Mouse (Mus musculus) left cerebral cortex, adult 8-10 months (tissue): ENCODE measurements at regions not wholly inside any gene's neighbourhood (a gene's known extent, or its start where the extent isn't known, plus 50 kb on each side); places are given as distances from the start of the nearest gene placed in this dataset.

Source experiments
- DNase-seq, 2 experiments: peaks; one replicate each; pipeline ENCODE4 v3.0.0; 2022; ENCODE audit warnings: low spot score in 2 of 2

DNA sequence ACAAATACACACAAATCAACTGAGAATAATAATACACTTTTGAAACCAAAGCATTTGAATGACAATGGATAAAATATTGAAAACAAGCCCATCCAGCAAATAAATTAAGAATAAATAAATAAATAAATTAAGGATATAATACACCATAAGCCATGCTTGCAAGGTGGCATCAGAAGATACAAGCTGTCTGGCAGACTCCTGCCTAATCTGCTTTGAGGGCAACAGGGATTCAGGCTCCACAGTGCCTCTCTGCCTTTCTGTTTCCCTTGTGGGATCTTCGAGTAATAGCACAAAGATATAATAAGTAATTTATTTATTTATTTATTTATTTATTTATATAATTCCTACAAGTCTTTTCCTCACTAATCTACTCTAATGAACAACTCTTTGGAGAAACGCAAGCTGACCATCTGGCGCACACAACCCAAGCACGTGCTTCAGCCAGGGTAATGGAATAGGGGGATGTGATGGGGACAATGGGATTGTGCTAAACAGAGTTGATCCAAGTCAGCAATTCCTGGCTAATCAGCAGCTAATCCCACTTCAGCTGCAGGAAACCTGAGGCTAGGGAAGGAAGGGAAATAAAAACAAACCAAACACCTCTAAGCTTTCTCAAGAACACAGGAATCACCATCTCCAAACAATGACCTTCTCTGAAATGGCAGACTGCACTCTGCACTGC, 205.8 kb upstream of the Cd180 start:
- DNase-seq: no peak

DNA sequence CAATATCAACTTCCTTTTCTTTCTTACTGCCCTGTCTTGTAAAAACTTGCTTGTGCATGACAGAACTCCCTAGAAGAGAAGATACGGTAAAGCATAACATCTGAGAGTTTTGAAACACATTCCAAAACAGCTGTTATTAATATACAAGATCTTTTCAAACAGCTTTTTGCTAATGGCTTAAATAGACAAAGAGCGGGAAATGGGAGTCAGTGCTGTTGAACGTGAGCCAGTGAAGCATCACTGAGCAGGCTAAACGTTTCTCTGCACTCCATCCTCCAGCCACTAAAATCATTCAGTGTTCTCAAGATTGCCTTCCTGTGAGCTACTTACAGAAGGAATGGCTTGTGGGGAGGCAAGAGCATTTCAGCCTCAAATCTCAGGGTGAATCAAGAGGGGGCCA, 202.0 kb upstream of the Cd180 start:
- no peak for DNase-seq

DNA sequence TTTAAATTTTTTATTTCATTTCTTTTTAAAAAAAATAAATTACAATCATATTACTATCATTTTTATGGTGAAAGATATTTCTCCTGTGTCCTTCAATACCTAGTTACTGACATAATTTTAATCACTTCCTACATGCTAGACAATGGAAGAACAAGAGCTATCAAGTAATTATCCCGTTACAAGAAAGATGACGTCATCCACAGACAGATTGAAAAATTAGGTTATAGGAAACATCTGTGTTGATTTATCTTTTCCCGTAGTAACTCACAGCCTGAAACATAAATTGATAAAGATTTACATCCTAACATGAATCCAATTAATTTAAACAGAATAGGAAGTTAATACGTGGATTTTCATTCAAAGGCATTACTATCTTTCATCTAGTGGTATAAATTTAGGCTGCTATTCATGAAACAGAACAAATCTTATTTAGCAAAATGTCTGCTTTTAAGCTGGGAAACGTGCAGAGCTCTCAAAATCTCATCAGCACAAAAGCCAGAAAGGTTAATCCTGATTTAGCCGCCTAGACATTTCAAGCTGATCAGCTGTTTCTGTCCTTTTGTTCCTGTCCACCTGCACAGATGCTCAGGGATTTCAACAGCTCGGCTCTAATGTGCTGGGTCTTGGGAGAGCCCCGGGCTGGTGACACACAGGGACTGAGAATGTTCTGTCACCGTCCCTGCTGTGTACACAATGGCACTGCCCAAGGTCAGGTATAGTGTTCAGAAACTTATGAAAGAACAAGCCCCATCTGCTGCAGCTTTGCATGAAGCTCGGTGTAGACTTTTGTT, 189.0 kb upstream of the Cd180 start:
- DNase-seq: no peak

DNA sequence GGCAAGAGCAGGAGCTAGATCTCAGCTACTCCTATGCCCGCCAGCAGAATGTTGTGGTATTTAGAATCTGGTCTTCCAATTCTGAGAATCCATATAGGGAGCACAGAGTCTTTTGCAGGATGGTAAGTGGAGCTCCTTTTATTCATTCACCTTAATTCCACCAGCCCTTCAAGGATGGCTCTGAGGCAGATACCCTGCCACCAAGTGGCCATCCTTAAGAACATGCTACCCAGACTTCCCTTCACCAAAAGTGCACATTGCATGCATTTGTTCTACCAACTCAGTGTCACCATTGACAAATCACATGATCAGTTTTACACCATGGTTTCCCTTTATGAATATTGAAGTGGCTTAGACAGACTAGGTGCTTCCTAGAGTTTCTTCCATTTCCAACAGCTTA, 186.1 kb upstream of the Cd180 start:
- DNase-seq: no peak

DNA sequence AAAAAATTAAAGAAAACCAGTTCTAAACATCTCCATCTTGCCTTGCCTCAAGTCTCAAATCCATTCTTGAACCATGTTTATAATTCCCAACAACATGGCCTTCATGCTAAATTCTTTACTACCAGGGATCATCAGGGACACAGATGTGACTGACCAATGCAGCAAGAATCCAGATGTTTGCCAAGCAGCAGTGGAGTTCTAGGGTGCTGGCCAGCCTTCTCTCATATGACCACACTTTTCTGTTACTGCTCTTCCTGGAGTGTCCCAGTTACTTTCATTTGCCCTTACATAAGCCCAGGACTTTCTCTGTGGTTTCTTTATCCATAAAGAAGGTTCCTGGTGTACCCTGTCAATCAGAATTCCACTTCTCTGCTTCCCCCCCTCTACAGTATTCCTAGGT, 185.4 kb upstream of the Cd180 start:
- no peak for DNase-seq

DNA sequence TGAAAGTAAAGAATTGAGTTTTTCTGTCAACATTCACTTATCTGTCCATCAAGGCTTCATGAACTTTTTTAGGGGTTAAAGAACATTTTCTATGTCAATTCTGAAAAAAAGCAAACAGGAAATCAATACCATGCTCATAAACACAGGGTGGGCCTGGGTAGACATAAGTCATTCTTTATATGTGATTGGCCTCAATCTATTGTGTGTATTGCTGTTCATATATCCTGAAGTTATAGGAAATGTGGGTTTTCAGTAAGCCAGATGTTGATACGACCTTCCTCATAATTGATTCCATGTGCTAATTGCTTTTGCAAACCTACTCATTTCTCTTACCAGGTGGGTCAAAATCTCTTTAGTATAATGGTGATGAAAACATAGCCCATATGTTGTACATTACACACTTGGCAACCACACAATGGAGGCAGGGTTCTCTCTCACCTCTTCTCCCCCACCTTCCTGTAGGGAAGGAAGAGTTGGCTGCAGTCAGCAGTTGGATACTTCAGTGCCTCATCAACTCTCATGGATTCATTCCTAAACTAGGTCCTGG, 182.6 kb upstream of the Cd180 start:
- DNase-seq: no peak

DNA sequence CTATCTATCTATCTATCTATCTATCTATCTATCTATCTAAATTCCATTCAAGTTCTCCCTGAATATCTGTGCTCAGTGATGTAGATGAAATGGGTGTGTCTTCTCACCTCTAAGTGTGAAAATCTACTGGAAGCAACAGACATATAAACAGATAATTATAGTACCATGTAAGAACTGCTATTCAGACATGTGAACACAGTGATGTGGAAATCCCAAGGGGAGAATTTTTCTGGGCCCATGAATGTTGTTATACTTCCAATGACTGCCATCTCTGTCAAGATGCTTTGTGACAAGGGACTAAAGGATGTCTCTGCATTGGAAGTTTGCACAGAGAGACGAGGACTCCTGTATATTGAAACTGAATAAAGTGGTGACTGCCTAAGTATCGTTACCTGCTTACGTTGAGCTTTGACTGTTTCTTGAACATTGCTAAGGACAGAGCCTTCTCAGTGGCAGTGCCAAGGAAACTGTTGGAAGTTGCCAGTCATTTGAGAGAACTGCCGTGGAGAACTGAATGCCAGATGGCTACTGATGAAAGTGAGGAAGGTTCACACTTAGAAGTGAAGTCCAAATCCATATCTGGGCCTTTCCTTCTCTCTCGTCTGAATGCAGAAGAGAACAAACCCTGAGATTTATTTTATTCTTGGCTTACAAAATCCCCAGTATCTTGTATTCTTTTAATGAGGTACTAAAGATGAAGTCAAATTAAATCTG, 175.0 kb upstream of the Cd180 start:
- DNase-seq: no peak

DNA sequence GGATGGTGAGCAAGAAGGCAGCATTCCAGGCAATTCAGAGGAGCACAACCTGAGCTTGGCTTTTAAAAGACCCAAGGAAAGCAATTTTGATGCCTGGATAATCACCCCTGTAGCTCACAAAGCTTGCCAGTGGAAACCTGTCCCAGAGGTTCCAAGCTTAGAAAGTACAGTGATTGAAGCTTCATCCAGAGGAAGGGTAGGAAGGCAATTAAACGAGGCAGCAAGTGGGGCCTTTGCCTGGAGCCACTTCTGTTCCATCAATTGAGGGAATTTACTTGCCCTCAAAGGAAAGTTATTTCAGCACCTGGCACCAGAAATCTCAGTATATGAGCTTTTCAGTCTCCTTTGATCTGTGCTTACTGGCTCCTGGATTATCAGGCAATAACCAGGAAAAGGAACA, 171.9 kb upstream of the Cd180 start:
- no peak for DNase-seq

DNA sequence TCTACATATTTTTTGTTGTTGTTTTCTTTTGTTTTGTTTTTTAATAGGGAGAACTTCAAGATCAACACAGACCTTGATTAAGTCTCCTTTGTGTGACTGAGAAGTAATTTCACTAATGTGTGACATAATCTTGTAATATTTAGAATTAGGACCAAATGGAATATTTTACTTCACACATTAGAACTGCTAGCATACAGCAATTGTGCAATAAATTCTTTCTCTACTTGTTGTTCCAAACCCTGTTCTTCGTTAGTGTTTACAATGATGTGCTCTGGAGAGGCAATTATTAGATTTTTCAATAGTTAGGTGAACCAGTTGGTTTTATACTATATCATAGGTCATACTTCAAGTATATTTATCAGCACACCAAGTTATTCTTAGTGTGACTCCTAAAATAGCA, 171.3 kb upstream of the Cd180 start:
- DNase-seq: no peak

DNA sequence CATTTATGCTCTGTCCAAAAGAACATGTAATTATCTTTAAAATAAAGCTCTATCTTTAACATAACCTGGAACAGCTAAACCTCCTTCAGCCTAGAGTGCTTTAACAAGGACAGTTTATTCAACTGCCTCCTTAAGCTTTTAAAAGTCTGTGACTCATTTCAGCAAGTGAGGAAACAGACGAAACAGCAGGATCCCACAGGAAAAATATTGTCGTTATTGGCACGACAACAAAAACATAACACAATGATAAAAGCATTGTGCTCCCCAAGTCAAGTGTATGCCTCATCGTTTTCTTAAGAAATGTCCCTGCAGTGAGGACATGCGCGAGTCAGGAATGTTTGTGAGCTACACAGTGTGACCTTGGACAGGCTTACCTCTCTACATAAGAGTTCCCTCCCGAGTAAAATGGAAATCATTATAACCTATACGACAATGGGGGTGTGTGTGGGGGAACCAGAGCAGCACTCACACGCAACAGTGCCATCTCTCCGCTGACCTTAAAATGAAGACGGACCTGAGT, 166.7 kb upstream of the Cd180 start:
- no peak for DNase-seq

DNA sequence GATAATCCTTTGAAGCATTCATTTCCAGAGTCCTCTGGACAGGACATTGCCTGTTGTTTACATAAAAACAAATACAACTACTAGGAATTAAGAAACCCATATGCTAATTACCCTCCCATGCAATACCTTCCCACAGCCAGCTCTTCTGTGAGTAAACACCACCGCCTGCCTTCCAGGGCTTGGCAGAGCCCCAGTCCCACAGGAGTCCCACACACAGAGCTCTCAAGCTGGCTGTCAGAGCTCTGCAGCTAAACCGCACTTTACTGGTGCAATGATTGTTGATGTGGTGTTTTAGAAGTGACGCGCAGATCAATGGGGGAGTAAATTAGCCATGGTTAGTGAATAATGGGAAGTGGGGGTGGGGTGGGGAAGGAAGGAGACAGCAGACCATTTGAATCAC, 159.6 kb upstream of the Cd180 start:
- peak in 1 of 2 experiments; percentile 60 for DNase-seq

DNA sequence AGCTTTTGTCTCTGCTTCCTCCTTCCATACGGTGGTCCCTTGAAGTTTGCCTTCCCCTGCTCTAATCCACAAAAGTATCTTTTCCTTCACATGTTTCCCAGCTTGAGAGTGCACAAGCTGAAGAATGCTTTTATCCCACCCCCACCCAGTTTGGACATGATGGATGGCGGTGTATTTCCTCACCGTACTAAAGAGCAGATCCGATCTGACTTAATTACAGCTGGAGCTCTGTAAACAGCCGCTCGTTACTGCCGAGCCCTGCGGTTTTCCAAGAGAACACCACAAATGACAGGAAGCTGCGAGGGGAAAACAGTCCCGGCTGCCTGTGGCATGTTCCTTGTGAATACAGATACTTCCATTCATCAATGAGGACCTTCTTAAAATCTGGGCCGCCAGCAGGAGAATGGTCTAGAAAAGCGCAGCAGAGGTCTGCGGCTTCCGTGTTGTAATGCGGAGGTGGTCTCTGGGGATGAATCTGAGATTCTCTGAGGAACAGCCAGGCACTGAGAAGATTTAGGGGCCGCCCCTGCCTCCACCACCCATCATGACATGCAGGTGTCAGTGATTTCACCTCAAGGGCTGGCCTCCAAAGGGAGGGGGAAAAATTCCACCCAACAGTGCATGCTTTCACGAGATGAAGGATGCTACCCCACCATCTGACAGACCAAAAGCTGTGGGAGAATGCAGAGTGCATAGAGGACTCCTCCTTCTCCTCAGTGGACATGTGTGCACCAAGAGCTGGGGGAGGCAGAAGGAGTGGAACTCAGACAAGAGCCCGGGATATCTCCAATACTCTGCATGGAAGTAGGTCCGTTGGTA, 155.7 kb upstream of the Cd180 start:
- no peak for DNase-seq

DNA sequence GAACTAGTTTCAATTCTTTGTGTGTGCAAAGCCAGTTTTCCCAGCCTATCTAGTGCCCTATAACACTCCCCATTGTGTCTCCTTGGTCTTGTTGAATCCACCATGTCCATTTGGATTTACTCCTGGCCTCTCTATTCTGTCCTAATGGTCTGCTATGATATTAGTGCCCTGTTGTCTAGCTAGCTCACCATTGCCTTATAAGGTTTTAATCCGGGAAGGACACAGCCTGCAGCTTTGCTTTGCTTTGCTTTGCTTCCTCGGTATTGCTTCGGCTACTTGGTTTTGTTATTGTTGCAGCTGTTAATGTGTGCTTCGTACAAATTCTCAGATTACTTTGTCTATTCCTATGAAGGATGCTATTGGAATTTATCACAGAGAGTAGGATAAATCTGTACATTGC, 152.9 kb upstream of the Cd180 start:
- no peak for DNase-seq

DNA sequence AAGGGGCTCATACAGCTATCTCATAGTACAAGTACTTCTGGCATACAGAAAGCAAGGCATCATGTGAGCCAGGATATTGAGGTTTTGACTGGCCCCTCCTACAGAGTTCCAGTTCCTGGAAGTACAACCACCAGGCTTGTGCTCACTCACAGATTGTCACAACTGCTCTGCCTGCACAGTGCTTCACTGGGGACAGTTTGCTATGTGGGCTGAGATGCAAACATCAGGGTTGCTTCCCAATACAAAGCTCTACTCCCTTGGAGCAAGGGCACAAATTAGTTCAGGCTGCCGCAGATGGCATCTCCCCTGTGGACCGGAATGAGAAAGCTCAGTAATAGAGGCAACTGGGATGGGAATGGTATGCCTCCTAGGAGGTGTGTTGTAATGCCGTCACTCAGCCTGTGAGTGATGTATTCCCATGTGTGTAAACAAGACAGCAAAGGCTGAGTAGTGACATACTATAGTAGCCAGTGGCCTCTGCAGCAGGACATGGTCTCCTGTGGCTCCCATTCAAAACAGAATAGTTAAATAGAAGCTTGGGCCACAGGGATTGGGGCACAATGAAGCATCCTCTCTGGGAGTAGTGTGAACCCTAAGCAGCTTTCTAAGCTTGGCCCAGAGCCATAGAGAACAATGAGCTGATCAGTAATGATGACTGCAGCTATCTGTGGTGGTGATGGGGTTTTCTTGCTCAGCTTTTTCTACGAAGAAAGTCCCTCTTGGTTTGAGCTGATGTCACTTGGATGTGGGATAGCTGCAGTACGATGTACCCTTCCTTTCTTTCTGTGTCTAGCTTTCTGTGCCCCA, 148.8 kb upstream of the Cd180 start:
- no peak for DNase-seq

DNA sequence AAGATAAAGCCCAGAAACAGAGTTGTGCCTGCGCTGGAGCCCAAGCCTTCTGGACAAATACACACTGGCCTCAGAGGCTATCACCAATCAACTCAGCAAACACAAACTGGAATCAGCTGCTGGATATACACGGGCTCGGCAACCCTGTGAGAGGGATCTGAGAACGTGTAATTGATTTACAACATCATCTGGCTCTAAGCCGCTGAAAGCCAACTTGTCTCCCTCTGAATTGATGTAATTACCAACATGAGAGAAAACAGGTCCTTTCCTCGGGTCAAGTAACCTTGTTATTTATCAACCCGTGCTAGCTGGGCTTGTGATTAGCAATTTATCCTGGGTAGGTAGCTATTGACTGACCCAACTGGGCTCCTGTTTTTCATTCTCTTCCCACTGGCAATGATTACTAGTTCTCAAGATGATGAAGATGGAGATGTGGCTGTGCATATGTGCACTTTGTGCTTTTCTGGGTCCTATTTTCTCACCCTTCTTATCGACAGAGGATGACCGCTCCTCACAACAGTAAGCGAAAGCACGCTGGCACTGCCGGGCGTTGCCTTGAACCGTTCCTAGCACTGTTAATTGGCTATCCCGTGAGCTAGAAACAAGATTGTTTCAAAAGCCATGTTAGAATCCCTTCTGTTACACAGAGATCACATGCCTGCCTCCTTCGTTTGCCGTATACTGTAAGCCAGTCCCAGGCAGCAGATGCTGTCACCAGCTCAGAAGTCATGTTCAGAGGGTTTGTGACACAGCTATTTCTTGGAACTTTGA, 147.3 kb upstream of the Cd180 start:
- no peak for DNase-seq

DNA sequence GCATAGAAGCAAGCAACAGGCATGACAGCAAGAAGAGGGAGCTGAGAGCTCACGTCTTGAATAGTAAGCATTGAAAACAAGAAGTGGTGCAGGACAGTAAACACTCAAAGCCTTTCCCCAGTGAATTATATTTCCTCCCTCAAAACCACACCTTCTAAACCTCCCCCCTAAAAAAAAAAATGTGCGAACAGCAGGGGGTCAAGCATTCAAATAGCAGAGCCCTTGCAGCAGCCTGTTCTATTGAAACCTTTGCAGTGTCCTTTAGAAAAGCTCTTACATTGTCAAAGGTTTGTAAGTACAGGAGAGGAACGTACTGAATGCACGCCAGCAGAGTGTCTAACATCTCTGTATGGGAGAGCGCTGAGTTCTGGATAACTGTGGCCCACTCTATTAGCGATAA, 145.1 kb upstream of the Cd180 start:
- no peak for DNase-seq

DNA sequence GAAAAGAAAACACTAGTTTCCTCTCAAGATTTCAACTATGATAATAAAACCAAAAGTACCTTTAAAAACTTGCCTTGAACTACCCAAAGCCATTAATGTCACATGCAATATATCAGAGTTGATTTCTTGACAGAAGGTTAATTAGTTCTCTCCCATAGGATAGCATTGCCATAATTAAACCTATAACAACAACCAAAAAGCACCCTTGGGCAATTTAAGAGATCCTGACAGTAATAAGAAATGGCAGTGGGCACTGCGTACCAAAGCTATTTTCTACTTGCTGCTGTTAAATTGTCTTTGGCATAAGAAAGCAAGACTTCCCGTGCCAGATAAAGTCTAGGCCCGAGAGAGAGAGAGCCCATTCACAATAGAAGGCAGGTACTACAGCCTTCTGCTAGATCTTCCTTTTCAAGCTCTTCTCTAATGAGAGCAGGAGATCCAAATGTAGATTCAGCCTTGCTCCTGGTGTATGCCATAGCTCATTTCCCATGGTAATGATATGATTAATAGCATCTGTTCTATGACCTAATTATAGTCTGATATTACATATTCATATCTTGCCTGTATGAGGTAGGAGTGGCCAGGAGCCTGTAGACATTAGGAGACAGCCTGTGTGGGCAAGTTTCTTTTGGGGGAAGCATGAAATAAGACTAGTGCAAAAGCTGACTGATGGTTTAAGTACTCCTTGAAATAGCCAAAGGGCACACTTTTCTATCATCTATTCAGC, 126.3 kb upstream of the Cd180 start:
- no peak for DNase-seq

DNA sequence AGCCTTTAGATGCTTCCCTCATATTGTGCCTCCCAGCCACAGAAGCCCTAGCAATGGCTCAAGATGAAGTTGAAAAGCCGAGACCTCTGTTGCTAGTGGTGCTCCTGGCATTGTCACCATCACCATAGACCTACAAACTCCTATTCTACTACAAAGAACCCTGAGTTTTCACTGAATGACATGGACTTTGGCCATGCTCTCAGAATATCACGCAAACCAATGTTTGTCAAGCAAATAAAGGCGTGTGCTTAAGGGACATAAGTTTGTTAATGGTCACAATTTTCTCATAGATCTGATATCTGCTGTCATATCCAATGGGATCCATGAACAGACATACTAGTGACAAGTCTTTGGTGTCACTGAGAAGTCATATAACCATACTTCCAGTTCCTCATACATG, 123.8 kb upstream of the Cd180 start:
- no peak for DNase-seq

DNA sequence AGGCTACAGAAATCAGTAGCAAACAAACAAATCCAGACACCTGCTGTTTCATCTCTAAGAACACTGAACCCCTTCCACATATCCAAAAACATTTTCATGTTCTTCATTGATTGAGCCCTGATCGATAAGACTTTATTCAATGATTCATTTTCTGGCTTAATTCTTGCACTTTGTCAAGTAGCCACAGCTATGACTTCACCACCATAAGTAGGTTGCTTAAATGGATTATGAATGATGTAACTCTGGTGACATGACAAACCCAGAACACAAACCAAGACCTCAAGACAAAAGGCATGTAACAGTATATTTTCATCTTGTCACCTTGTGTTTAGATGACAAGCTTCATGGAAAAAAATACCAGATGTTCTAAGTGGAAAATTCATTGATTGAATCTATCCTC, 123.1 kb upstream of the Cd180 start:
- no peak for DNase-seq
